Mouse (Mus musculus): ENCODE measurements at regions not wholly inside any gene's neighbourhood (a gene's known extent, or its start where the extent isn't known, plus 50 kb on each side); places are given as distances from the start of the nearest gene placed in this dataset.

GRCm38 (mm10) chr2:171641730-171642129 is 401.5 kb downstream of the Cbln4 start:
- Histone ChIP-seq H3K9ac (ENCODE audit: insufficient read depth, low read depth) (no peak overlapping the region), H3K4me3 (replicated peaks in 1 of 3; ENCODE audit: low read depth in 2 of 3, low read length in 2 of 3, poor library complexity in 1 of 3) (no peak overlapping the region), H3K36me3 (replicated peaks in 1 of 2; ENCODE audit: control insufficient read depth in 1 of 2, insufficient read depth in 1 of 2, low read length in 1 of 2) (no peaks in the 10 kb centered on the region), H3K4me1 (ENCODE audit: control insufficient read depth in 1 of 2, insufficient read depth in 2 of 2) (no peaks in the 10 kb centered on the region), H3K4me2 (ENCODE audit: insufficient read depth, low read depth, poor library complexity, severe bottlenecking) (no peak overlapping the region), H3K79me2 (replicated peaks; ENCODE audit: control insufficient read depth, extremely low read depth, insufficient read depth, poor library complexity, severe bottlenecking) (no peaks in the 10 kb centered on the region), H3K9me3 (replicated peaks; ENCODE audit: low read length) (peaks cover 79% of the 10 kb centered on the region), H3K27ac (ENCODE audit: insufficient read depth, low read depth) (no peak overlapping the region), H3K27me3 (replicated peaks) (no peaks in the 10 kb centered on the region)
- in situ Hi-C loops (cut with MboI; ENCODE audit: low pct_ligation_motif_present, low pct_unique_long_range_greater_than_20kb, low sequenced_read_pairs), result no loop called here
- no peak for DNase-seq (ENCODE audit: extremely low read depth)
- dilution Hi-C loops (cut with MboI; ENCODE audit: extremely low pct_ligation_motif_present, extremely low pct_unique_long_range_greater_than_20kb, low sequenced_read_pairs), result no loop called here
- TF ChIP-seq SMC3 (IDR thresholded peaks at IDR 0.05; ENCODE audit: low read depth, low read length), result no peak
- no peak for TF ChIP-seq MXI1 (IDR thresholded peaks at IDR 0.05; ENCODE audit: low read depth, low read length)
- TF ChIP-seq NELFE (IDR thresholded peaks at IDR 0.05; ENCODE audit: low read depth, low read length), result no peak
- no peak for TF ChIP-seq MAX (IDR thresholded peaks at IDR 0.05; ENCODE audit: low read length)
- TF ChIP-seq MYC (IDR thresholded peaks at IDR 0.05; ENCODE audit: low read depth, low read length), result no peak
- TF ChIP-seq PAX5 (IDR thresholded peaks at IDR 0.05; ENCODE audit: low read length), result no peak
- TF ChIP-seq TCF12 (IDR thresholded peaks at IDR 0.05; ENCODE audit: low read depth, low read length), result no peak
- no peak for TF ChIP-seq ZMIZ1 (IDR thresholded peaks at IDR 0.05; ENCODE audit: low read depth, low read length)
- no peak for TF ChIP-seq ELF1 (IDR thresholded peaks at IDR 0.05; ENCODE audit: low read depth, low read length)
- TF ChIP-seq KAT2A (IDR thresholded peaks at IDR 0.05; ENCODE audit: insufficient replicate concordance, low read length), result no peak

GRCm38 (mm10) chr2:171640478-171640877 is 402.8 kb downstream of the Cbln4 start:
- peaks cover 83% of the 10 kb centered on the region for H3K9me3 ChIP-seq (replicated peaks; ENCODE audit: low read length)
- H3K27me3 ChIP-seq (replicated peaks), result no peaks in the 10 kb centered on the region
- no peaks in the 10 kb centered on the region for H3K36me3 ChIP-seq (replicated peaks in 1 of 2; ENCODE audit: control insufficient read depth in 1 of 2, insufficient read depth in 1 of 2, low read length in 1 of 2)
- no peak overlapping the region for H3K9ac ChIP-seq (ENCODE audit: insufficient read depth, low read depth)
- no peaks in the 10 kb centered on the region for H3K79me2 ChIP-seq (replicated peaks; ENCODE audit: control insufficient read depth, extremely low read depth, insufficient read depth, poor library complexity, severe bottlenecking)
- dilution Hi-C loops (cut with MboI; ENCODE audit: extremely low pct_ligation_motif_present, extremely low pct_unique_long_range_greater_than_20kb, low sequenced_read_pairs) (no loop called here), in situ Hi-C loops (cut with MboI; ENCODE audit: low pct_ligation_motif_present, low pct_unique_long_range_greater_than_20kb, low sequenced_read_pairs) (no loop called here)
- H3K4me1 ChIP-seq (ENCODE audit: control insufficient read depth in 1 of 2, insufficient read depth in 2 of 2), result no peaks in the 10 kb centered on the region
- no peak overlapping the region for H3K4me3 ChIP-seq (replicated peaks in 1 of 3; ENCODE audit: low read depth in 2 of 3, low read length in 2 of 3, poor library complexity in 1 of 3)
- DNase-seq (ENCODE audit: extremely low read depth), result no peak
- no peak overlapping the region for H3K4me2 ChIP-seq (ENCODE audit: insufficient read depth, low read depth, poor library complexity, severe bottlenecking)
- no peak overlapping the region for H3K27ac ChIP-seq (ENCODE audit: insufficient read depth, low read depth)
- no peak for TF ChIP-seq HCFC1 (IDR thresholded peaks at IDR 0.05; ENCODE audit: low read depth, low read length)
- no peak for TF ChIP-seq BHLHE40 (IDR thresholded peaks at IDR 0.05; ENCODE audit: low read depth, low read length)
- no peak for TF ChIP-seq IRF4 (IDR thresholded peaks at IDR 0.05; ENCODE audit: low read depth, low read length)
- TF ChIP-seq ZC3H11A (IDR thresholded peaks at IDR 0.05; ENCODE audit: low read depth, low read length), result no peak
- no peak for TF ChIP-seq CHD1 (IDR thresholded peaks at IDR 0.05; ENCODE audit: low read depth, low read length)
- no peak for TF ChIP-seq KAT2A (IDR thresholded peaks at IDR 0.05; ENCODE audit: insufficient replicate concordance, low read length)
- TF ChIP-seq PAX5 (IDR thresholded peaks at IDR 0.05; ENCODE audit: low read length), result no peak
- TF ChIP-seq ZNF384 (IDR thresholded peaks at IDR 0.05; ENCODE audit: low read depth, low read length), result no peak
- no peak for TF ChIP-seq USF1 (IDR thresholded peaks at IDR 0.05; ENCODE audit: low read depth, low read length)
- no peak for TF ChIP-seq MAZ (IDR thresholded peaks at IDR 0.05; ENCODE audit: low read depth, low read length)
- no peak for TF ChIP-seq GABPA (IDR thresholded peaks at IDR 0.05; ENCODE audit: insufficient replicate concordance, low read depth, low read length)
- TF ChIP-seq JUN (IDR thresholded peaks at IDR 0.05; ENCODE audit: insufficient read depth, low read depth, low read length), result no peak
- no peak for TF ChIP-seq MEF2A (IDR thresholded peaks at IDR 0.05; ENCODE audit: borderline replicate concordance, low read depth, low read length)
- TF ChIP-seq SIN3A (IDR thresholded peaks at IDR 0.05; ENCODE audit: low read length), result no peak
- TF ChIP-seq NELFE (IDR thresholded peaks at IDR 0.05; ENCODE audit: low read depth, low read length), result no peak
- no peak for TF ChIP-seq USF2 (conservative IDR thresholded peaks at IDR 0.05; ENCODE audit: low read depth, low read length)
- no peak for TF ChIP-seq SMC3 (IDR thresholded peaks at IDR 0.05; ENCODE audit: low read depth, low read length)
- TF ChIP-seq E2F4 (IDR thresholded peaks at IDR 0.05; ENCODE audit: insufficient replicate concordance, low read depth, low read length), result no peak
- TF ChIP-seq POLR2AphosphoS2 (IDR thresholded peaks at IDR 0.05; ENCODE audit: low read depth, low read length), result no peak
- no peak for TF ChIP-seq ETS1 (conservative IDR thresholded peaks at IDR 0.05; ENCODE audit: low read depth, low read length)

All from CH12.LX (cell line).